Mouse (Mus musculus): ENCODE results near the gene Wnk1.

- TF ChIP-seq CTCF (IDR thresholded peaks at IDR 0.05; ENCODE audit: low read depth) (no peak), EP300 (IDR thresholded peaks at IDR 0.05; ENCODE audit: low read depth) (no peak)
These were observed 38.4 kb upstream of the Wnk1 start for GRCm38 (mm10) chr6:120076619-120077450.
